Mouse (Mus musculus) C2C12 (cell line): ENCODE data around the gene Mettl23.

ENCODE experiments used
- CTCF ChIP-seq: IDR thresholded peaks from one replicate; pipeline ENCODE4 v1.5.1; 2011; ENCODE audit not compliant: control insufficient read depth, insufficient read depth, insufficient read length
- MAX ChIP-seq: IDR thresholded peaks from one replicate; pipeline ENCODE4 v1.6.1; 2011; ENCODE audit warnings: mild to moderate bottlenecking, control low read depth

DNA sequence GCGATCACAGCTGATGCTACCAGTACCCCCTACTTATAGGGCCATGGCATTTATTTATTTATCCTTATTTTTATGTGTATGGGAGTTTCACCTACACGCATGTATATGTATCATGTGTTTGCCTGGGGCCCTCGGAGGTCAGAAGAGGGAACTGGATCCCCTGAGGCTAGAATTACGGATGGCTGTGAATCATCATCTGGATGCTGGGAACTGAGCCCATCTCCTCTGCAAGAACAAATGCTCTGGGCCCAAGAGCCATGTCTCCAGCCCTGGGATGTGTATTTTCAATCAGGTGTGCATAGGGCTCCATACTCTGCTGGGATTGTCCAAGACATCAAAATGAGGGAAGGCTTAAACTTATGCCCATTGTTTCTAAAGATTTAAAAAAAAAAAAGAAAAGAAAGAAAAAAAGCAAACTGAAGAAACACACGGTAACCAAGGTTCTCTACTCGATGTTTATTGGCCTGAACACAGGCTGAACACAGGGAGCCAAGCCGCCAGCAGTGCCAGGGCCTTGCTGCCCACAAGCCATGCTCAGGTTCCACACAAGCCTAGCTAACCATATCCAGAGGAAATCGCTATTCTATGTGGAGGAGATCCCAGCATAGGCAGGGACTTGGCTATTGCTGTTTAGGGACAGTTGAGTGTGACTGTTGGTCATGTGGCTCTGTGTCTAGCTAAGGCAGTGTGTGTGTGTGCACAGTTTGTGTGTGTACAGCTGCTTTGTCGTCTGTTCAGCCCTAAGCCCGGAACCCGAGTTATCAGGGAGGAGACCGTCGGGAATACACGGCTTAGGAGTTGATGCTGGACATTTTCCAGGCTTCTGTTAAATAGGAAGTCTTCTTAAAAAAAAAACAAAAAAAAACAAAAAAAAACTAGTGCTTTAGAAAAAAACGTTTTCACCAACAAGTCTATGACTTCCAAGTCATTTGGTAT, 36.7 kb upstream of the Mettl23 start:
- TF ChIP-seq CTCF (no peak), MAX (no peak)
